Mouse (Mus musculus): ENCODE measurements around the gene Amigo3.

- TF ChIP-seq POLR2A (IDR thresholded peaks at IDR 0.05; ENCODE audit: low read depth, low read length), result no peak
- TF ChIP-seq CTCF (IDR thresholded peaks at IDR 0.05; ENCODE audit: extremely low read depth, insufficient read length, insufficient replicate concordance, low read depth, low read length), result no peak
Observed at GRCm38 (mm10) chr9:108020741-108021140, 32.2 kb upstream of the Amigo3 start.

Measured in small intestine, adult 2 months (tissue).